Mouse (Mus musculus) liver, adult (tissue): ENCODE measurements around the gene Banp.

Source experiments
- GATA4 ChIP-seq: IDR thresholded peaks from 2 replicates; pipeline ENCODE4 v1.6.1; 2014; ENCODE audit warnings: mild to moderate bottlenecking, low read length; ENCODE audit not compliant: insufficient replicate concordance

The Banp gene

GRCm38 (mm10) chr8:121919731-121920130 is 29.8 kb upstream of the Banp start:
- TF ChIP-seq GATA4: no peak

- TF ChIP-seq GATA4: no peak
Measured at GRCm38 (mm10) chr8:121921582-121921981, 28.0 kb upstream of the Banp start.

- TF ChIP-seq GATA4: no peak
Measured at GRCm38 (mm10) chr8:121922101-121922500, 27.4 kb upstream of the Banp start.

GRCm38 (mm10) chr8:121924681-121925080 is 24.9 kb upstream of the Banp start:
- TF ChIP-seq GATA4: no peak

GRCm38 (mm10) chr8:121925624-121926023 is 23.9 kb upstream of the Banp start:
- no peak for TF ChIP-seq GATA4

- no peak for TF ChIP-seq GATA4
Measured at GRCm38 (mm10) chr8:121926266-121926665, 23.3 kb upstream of the Banp start.

GRCm38 (mm10) chr8:121927316-121927715 is 22.2 kb upstream of the Banp start:
- no peak for TF ChIP-seq GATA4

GRCm38 (mm10) chr8:121930047-121930446 is 19.5 kb upstream of the Banp start:
- no peak for TF ChIP-seq GATA4

- TF ChIP-seq GATA4: no peak
Measured at GRCm38 (mm10) chr8:121931571-121931970, 18.0 kb upstream of the Banp start.

- no peak for TF ChIP-seq GATA4
Measured at GRCm38 (mm10) chr8:121932026-121932667, 17.4 kb upstream of the Banp start.

GRCm38 (mm10) chr8:121932668-121933520 is 16.7 kb upstream of the Banp start:
- TF ChIP-seq GATA4: no peak

GRCm38 (mm10) chr8:121934506-121934905 is 15.0 kb upstream of the Banp start:
- TF ChIP-seq GATA4: no peak

GRCm38 (mm10) chr8:121934923-121935322 is 14.6 kb upstream of the Banp start:
- TF ChIP-seq GATA4: no peak

- no peak for TF ChIP-seq GATA4
Measured at GRCm38 (mm10) chr8:121935341-121936294, 13.9 kb upstream of the Banp start.

- TF ChIP-seq GATA4: no peak
Measured at GRCm38 (mm10) chr8:121936391-121936790, 13.2 kb upstream of the Banp start.
